Mouse (Mus musculus): ENCODE measurements around the gene Sf3b6. TPM values are rescaled to one million over a fixed set of nuclear protein-coding genes. Genes with fewer than 3 reads are reported as not detected.

Sf3b6 gene
- total and polyA plus RNA-seq, 2 experiments from 2014 or later = 72.9 to 341 TPM

DNA sequence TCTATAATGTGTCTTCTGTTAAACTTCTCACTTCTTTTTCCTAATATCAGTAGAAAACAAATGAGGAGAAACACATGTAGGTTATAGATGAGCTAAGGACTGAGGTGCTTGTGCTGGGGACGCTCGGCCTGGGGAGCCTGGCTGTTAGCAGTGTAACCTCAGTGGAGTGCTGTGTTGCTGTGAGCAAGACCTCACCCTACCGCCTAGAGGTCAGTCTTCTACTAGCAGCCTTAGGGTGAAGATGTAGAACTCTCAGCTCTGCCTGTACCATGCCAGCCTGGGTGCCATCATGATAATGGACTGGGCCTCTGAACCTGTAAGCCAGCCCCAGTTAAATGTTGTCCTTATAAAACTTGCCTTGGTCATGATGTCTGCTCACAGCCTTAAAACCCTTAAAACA, 9.9 kb downstream of the Sf3b6 start:
- H3K27ac ChIP-seq (ENCODE audit: low read depth, low read length) = no peak overlapping the region
- H3K4me1 ChIP-seq (ENCODE audit: insufficient read depth, low read length) = no peaks in the 10 kb centered on the region
- no peak overlapping the region for H3K9ac ChIP-seq (replicated peaks; ENCODE audit: low read length, poor library complexity, severe bottlenecking)
- DNase-seq (ENCODE audit: low spot score) (no peak), ATAC-seq (ENCODE audit: low FRiP score) (no peak)
- H3K27me3 ChIP-seq (ENCODE audit: insufficient read depth, low read length) = no peaks in the 10 kb centered on the region
- H3K36me3 ChIP-seq (ENCODE audit: insufficient read depth, low read length) = peaks cover 38% of the 10 kb centered on the region
- H3K4me2 ChIP-seq (ENCODE audit: low read depth, low read length, poor library complexity, severe bottlenecking) = no peak overlapping the region
- no peaks in the 10 kb centered on the region for H3K9me3 ChIP-seq (ENCODE audit: low read length)
- no peak overlapping the region for H3K4me3 ChIP-seq (ENCODE audit: low read depth, low read length)
- WGBS = 74% methylated on average over 3 of the region's 3 CpGs
- no peak for TF ChIP-seq CTCF (IDR thresholded peaks at IDR 0.05)

DNA sequence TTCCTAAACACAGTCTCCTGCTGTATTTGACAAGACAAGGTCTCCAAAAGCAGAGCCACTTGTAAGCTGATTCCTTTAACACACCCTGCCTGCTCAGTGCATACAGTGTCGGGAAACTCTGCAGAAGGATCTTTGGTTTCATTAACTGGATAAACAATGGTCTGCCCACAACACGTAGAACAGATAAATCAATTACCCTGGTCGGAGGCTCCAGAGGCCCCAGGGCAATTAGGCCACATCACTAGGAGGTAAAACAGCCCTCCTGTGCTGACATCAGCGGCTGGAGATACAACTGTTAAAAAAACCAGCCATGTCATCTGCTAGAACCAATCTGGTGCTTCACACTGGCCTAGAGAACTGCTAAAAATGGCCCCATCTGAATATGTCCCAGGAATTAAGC, 19.6 kb downstream of the Sf3b6 start:
- no peak overlapping the region for H3K4me2 ChIP-seq (ENCODE audit: low read depth, low read length, poor library complexity, severe bottlenecking)
- no peaks in the 10 kb centered on the region for H3K27me3 ChIP-seq (ENCODE audit: insufficient read depth, low read length)
- DNase-seq (ENCODE audit: low spot score) (no peak), ATAC-seq (ENCODE audit: low FRiP score) (no peak)
- H3K9ac ChIP-seq (replicated peaks; ENCODE audit: low read length, poor library complexity, severe bottlenecking) = no peak overlapping the region
- no peaks in the 10 kb centered on the region for H3K4me1 ChIP-seq (ENCODE audit: insufficient read depth, low read length)
- no peak for TF ChIP-seq CTCF (IDR thresholded peaks at IDR 0.05)
- no peaks in the 10 kb centered on the region for H3K9me3 ChIP-seq (ENCODE audit: low read length)
- H3K36me3 ChIP-seq (ENCODE audit: insufficient read depth, low read length) = peaks cover 5% of the 10 kb centered on the region; the same call in 1 of the 2 replicates
- WGBS = 67% methylated on average over 4 of the region's 4 CpGs
- H3K4me3 ChIP-seq (ENCODE audit: low read depth, low read length) = no peak overlapping the region
- H3K27ac ChIP-seq (ENCODE audit: low read depth, low read length) = no peak overlapping the region

DNA sequence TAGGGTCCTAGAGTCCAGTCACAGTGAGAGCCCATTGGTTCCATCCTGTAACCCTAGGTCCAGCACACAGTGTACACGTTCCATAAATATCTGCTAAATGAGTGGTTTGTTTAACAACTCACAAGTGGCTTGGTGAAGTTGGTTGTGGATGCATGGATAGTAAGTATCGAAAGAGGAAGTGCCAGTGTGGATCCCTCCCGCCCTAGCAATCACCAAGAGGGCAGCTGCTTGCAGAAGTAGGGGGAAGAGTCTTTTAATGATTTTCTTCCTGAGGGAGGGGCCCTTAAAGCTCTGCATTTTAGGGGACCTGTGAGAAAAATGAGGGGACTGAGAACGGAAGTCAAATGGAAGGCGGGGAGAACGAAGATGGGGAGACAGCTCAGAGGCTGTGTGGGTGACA, 22.7 kb downstream of the Sf3b6 start:
- Histone ChIP-seq H3K4me2 (ENCODE audit: low read depth, low read length, poor library complexity, severe bottlenecking) (peak overlapping the region; percentile 90), H3K27me3 (ENCODE audit: insufficient read depth, low read length) (no peaks in the 10 kb centered on the region), H3K9me3 (ENCODE audit: low read length) (no peaks in the 10 kb centered on the region), H3K36me3 (ENCODE audit: insufficient read depth, low read length) (0 out of 2 replicates have a peak, but pooled peaks cover 2% of the 10 kb centered on the region), H3K27ac (ENCODE audit: low read depth, low read length) (no peak overlapping the region), H3K4me1 (ENCODE audit: insufficient read depth, low read length) (no peaks in the 10 kb centered on the region), H3K9ac (replicated peaks; ENCODE audit: low read length, poor library complexity, severe bottlenecking) (no peak overlapping the region), H3K4me3 (ENCODE audit: low read depth, low read length) (peak overlapping the region; percentile 89; the same call in 1 of the 2 replicates)
- DNase-seq (ENCODE audit: low spot score) (no peak), ATAC-seq (ENCODE audit: low FRiP score) (no peak)
- no peak for TF ChIP-seq CTCF (IDR thresholded peaks at IDR 0.05)
- WGBS = 60% methylated on average over 6 of the region's 6 CpGs

GRCm38 (mm10) chr12:4840741-4841140, 23.4 kb downstream of the Sf3b6 start:
- Histone ChIP-seq H3K4me3 (ENCODE audit: low read depth, low read length) (peak overlapping the region; percentile 89), H3K27me3 (ENCODE audit: insufficient read depth, low read length) (no peaks in the 10 kb centered on the region), H3K4me2 (ENCODE audit: low read depth, low read length, poor library complexity, severe bottlenecking) (peak overlapping the region; percentile 90), H3K27ac (ENCODE audit: low read depth, low read length) (no peak overlapping the region), H3K36me3 (ENCODE audit: insufficient read depth, low read length) (0 out of 2 replicates have a peak, but pooled peaks cover 2% of the 10 kb centered on the region), H3K9me3 (ENCODE audit: low read length) (no peaks in the 10 kb centered on the region), H3K9ac (replicated peaks; ENCODE audit: low read length, poor library complexity, severe bottlenecking) (peak overlapping the region; percentile 83), H3K4me1 (ENCODE audit: insufficient read depth, low read length) (no peaks in the 10 kb centered on the region)
- no peak for ATAC-seq (ENCODE audit: low FRiP score)
- no peak for DNase-seq (ENCODE audit: low spot score)
- 0% methylated on average over 11 of the region's 11 CpGs for WGBS
- TF ChIP-seq CTCF (IDR thresholded peaks at IDR 0.05) = no peak

GRCm38 (mm10) chr12:4841392-4841887, 24.1 kb downstream of the Sf3b6 start, which contains the start of gene Fkbp1b:
Gene Fkbp1b, minus strand, starts transcription at chr12:4841591.
- Histone ChIP-seq H3K27me3 (ENCODE audit: insufficient read depth, low read length) (no peaks in the 10 kb centered on the region), H3K27ac (ENCODE audit: low read depth, low read length) (no peak within 1 kb of the TSS), H3K9me3 (ENCODE audit: low read length) (no peaks in the 10 kb centered on the region), H3K9ac (replicated peaks; ENCODE audit: low read length, poor library complexity, severe bottlenecking) (peak within 1 kb of the TSS; percentile 83), H3K36me3 (ENCODE audit: insufficient read depth, low read length) (0 out of 2 replicates have a peak, but pooled peaks cover 2% of the 10 kb centered on the region), H3K4me3 (ENCODE audit: low read depth, low read length) (peak within 1 kb of the TSS; percentile 89), H3K4me1 (ENCODE audit: insufficient read depth, low read length) (no peaks in the 10 kb centered on the region), H3K4me2 (ENCODE audit: low read depth, low read length, poor library complexity, severe bottlenecking) (peak within 1 kb of the TSS; percentile 90)
- TF ChIP-seq CTCF (IDR thresholded peaks at IDR 0.05) = no peak
- 1% methylated on average over 35 of the region's 37 CpGs for WGBS
- ATAC-seq (ENCODE audit: low FRiP score) = peak; percentile 45
- DNase-seq (ENCODE audit: low spot score) = peak; percentile 34

GRCm38 (mm10) chr12:4842456-4842855, 25.1 kb downstream of the Sf3b6 start:
- Histone ChIP-seq H3K9ac (replicated peaks; ENCODE audit: low read length, poor library complexity, severe bottlenecking) (no peak overlapping the region), H3K27me3 (ENCODE audit: insufficient read depth, low read length) (no peaks in the 10 kb centered on the region), H3K4me1 (ENCODE audit: insufficient read depth, low read length) (no peaks in the 10 kb centered on the region), H3K36me3 (ENCODE audit: insufficient read depth, low read length) (no peaks in the 10 kb centered on the region), H3K9me3 (ENCODE audit: low read length) (no peaks in the 10 kb centered on the region), H3K4me2 (ENCODE audit: low read depth, low read length, poor library complexity, severe bottlenecking) (no peak overlapping the region), H3K4me3 (ENCODE audit: low read depth, low read length) (no peak overlapping the region), H3K27ac (ENCODE audit: low read depth, low read length) (no peak overlapping the region)
- WGBS = 91% methylated on average over 8 of the region's 8 CpGs
- DNase-seq (ENCODE audit: low spot score) (no peak), ATAC-seq (ENCODE audit: low FRiP score) (no peak)
- no peak for TF ChIP-seq CTCF (IDR thresholded peaks at IDR 0.05)

Measured in midbrain, postnatal 0 days (tissue).